Mouse (Mus musculus): ENCODE data around the gene Tmem256. TPM values are rescaled to one million over a fixed set of nuclear protein-coding genes. Genes with fewer than 3 reads are reported as not detected.

Gene Tmem256
- total and polyA plus RNA-seq, 2 experiments from 2014 or later, result 95.5 to 349 TPM

- Histone ChIP-seq H3K4me3 (ENCODE audit: low read depth, low read length) (peak overlapping the region; percentile 91), H3K36me3 (ENCODE audit: insufficient read depth, low read length) (peaks cover 18% of the 10 kb centered on the region), H3K4me1 (ENCODE audit: insufficient read depth, low read length) (peaks cover 11% of the 10 kb centered on the region; the same call in 1 of the 2 replicates), H3K27me3 (ENCODE audit: insufficient read depth, low read length) (no peaks in the 10 kb centered on the region), H3K9me3 (ENCODE audit: low read length) (no peaks in the 10 kb centered on the region), H3K9ac (replicated peaks; ENCODE audit: low read length, poor library complexity, severe bottlenecking) (peak overlapping the region; percentile 98), H3K27ac (ENCODE audit: low read depth, low read length) (0 out of 2 replicates have a peak overlapping the region, but pooled peaks have one; percentile 32), H3K4me2 (ENCODE audit: low read depth, low read length, poor library complexity, severe bottlenecking) (peak overlapping the region; percentile 97)
- ATAC-seq (ENCODE audit: low FRiP score), result no peak
- WGBS, result 12% methylated on average over 24 of the region's 48 CpGs
- TF ChIP-seq CTCF (IDR thresholded peaks at IDR 0.05), result no peak
- DNase-seq (ENCODE audit: low spot score), result no peak
These were observed 4.2 kb upstream of the Tmem256 start for GRCm38 (mm10) chr11:69834001-69834549.

GRCm38 (mm10) chr11:69835326-69835965, 2.9 kb upstream of the Tmem256 start:
- H3K27me3 ChIP-seq (ENCODE audit: insufficient read depth, low read length), result no peaks in the 10 kb centered on the region
- peak overlapping the region; percentile 97 for H3K4me2 ChIP-seq (ENCODE audit: low read depth, low read length, poor library complexity, severe bottlenecking)
- DNase-seq (ENCODE audit: low spot score) (no peak), ATAC-seq (ENCODE audit: low FRiP score) (no peak)
- H3K4me1 ChIP-seq (ENCODE audit: insufficient read depth, low read length), result peaks cover 11% of the 10 kb centered on the region; the same call in 1 of the 2 replicates
- H3K9ac ChIP-seq (replicated peaks; ENCODE audit: low read length, poor library complexity, severe bottlenecking), result peak overlapping the region; percentile 98
- H3K4me3 ChIP-seq (ENCODE audit: low read depth, low read length), result peak overlapping the region; percentile 91
- H3K36me3 ChIP-seq (ENCODE audit: insufficient read depth, low read length), result peaks cover 14% of the 10 kb centered on the region
- no peaks in the 10 kb centered on the region for H3K9me3 ChIP-seq (ENCODE audit: low read length)
- peak overlapping the region; percentile 97 for H3K27ac ChIP-seq (ENCODE audit: low read depth, low read length)
- no peak for TF ChIP-seq CTCF (IDR thresholded peaks at IDR 0.05)
- WGBS, result 2% methylated on average over 9 of the region's 9 CpGs

GRCm38 (mm10) chr11:69835966-69836335, 2.4 kb upstream of the Tmem256 start:
- Histone ChIP-seq H3K9ac (replicated peaks; ENCODE audit: low read length, poor library complexity, severe bottlenecking) (peak overlapping the region; percentile 98), H3K27me3 (ENCODE audit: insufficient read depth, low read length) (no peaks in the 10 kb centered on the region), H3K27ac (ENCODE audit: low read depth, low read length) (peak overlapping the region; percentile 97), H3K4me2 (ENCODE audit: low read depth, low read length, poor library complexity, severe bottlenecking) (peak overlapping the region; percentile 97), H3K9me3 (ENCODE audit: low read length) (no peaks in the 10 kb centered on the region), H3K36me3 (ENCODE audit: insufficient read depth, low read length) (peaks cover 14% of the 10 kb centered on the region), H3K4me1 (ENCODE audit: insufficient read depth, low read length) (peaks cover 11% of the 10 kb centered on the region; the same call in 1 of the 2 replicates), H3K4me3 (ENCODE audit: low read depth, low read length) (peak overlapping the region; percentile 91)
- WGBS, result 4% methylated on average over 3 of the region's 4 CpGs
- DNase-seq (ENCODE audit: low spot score) (no peak), ATAC-seq (ENCODE audit: low FRiP score) (no peak)
- TF ChIP-seq CTCF (IDR thresholded peaks at IDR 0.05), result no peak

GRCm38 (mm10) chr11:69836703-69837576, 1.4 kb upstream of the Tmem256 start:
- ATAC-seq (ENCODE audit: low FRiP score), result no peak

GRCm38 (mm10) chr11:69837604-69837951, 736 bp upstream of the Tmem256 start, which contains the start of gene Nlgn2:
Nlgn2 (minus strand) TSS chr11:69837784.
- H3K4me1 ChIP-seq (ENCODE audit: insufficient read depth, low read length), result peaks cover 11% of the 10 kb centered on the region; the same call in 1 of the 2 replicates
- H3K9ac ChIP-seq (replicated peaks; ENCODE audit: low read length, poor library complexity, severe bottlenecking), result peak within 1 kb of the TSS; percentile 98
- DNase-seq (ENCODE audit: low spot score) (no peak), ATAC-seq (ENCODE audit: low FRiP score) (peak; percentile 85)
- no peaks in the 10 kb centered on the region for H3K27me3 ChIP-seq (ENCODE audit: insufficient read depth, low read length)
- peak within 1 kb of the TSS; percentile 97 for H3K4me2 ChIP-seq (ENCODE audit: low read depth, low read length, poor library complexity, severe bottlenecking)
- peaks cover 8% of the 10 kb centered on the region for H3K36me3 ChIP-seq (ENCODE audit: insufficient read depth, low read length)
- no peaks in the 10 kb centered on the region for H3K9me3 ChIP-seq (ENCODE audit: low read length)
- peak within 1 kb of the TSS; percentile 91 for H3K4me3 ChIP-seq (ENCODE audit: low read depth, low read length)
- peak within 1 kb of the TSS; percentile 97 for H3K27ac ChIP-seq (ENCODE audit: low read depth, low read length)
- peak; percentile 42; the same call in 1 of the 2 replicates for TF ChIP-seq CTCF (IDR thresholded peaks at IDR 0.05)
- 0% methylated on average over 32 of the region's 32 CpGs for WGBS

More at GRCm38 (mm10) chr11:69836703-69837576, 1.4 kb upstream of the Tmem256 start:
- H3K9me3 ChIP-seq (ENCODE audit: low read length), result no peaks in the 10 kb centered on the region
- H3K4me3 ChIP-seq (ENCODE audit: low read depth, low read length), result peak overlapping the region; percentile 91
- WGBS, result under 1% methylated on average over 24 of the region's 52 CpGs
- no peaks in the 10 kb centered on the region for H3K27me3 ChIP-seq (ENCODE audit: insufficient read depth, low read length)
- peak overlapping the region; percentile 97 for H3K4me2 ChIP-seq (ENCODE audit: low read depth, low read length, poor library complexity, severe bottlenecking)
- peaks cover 14% of the 10 kb centered on the region for H3K36me3 ChIP-seq (ENCODE audit: insufficient read depth, low read length)
- peaks cover 11% of the 10 kb centered on the region; the same call in 1 of the 2 replicates for H3K4me1 ChIP-seq (ENCODE audit: insufficient read depth, low read length)
- peak; percentile 51 for DNase-seq (ENCODE audit: low spot score)
- H3K9ac ChIP-seq (replicated peaks; ENCODE audit: low read length, poor library complexity, severe bottlenecking), result peak overlapping the region; percentile 98
- no peak for TF ChIP-seq CTCF (IDR thresholded peaks at IDR 0.05)
- H3K27ac ChIP-seq (ENCODE audit: low read depth, low read length), result peak overlapping the region; percentile 97

Data from midbrain, postnatal 0 days (tissue).